Mouse (Mus musculus) limb, embryonic 13.5 days (tissue): Measurements from ENCODE around the gene Ripk1. TPM values are rescaled to one million over a fixed set of nuclear protein-coding genes. Genes with fewer than 3 reads are reported as not detected.
A peak's percentile ranks its signal among the peaks of the same experiment; 100 is the strongest.

Experiments
- ATAC-seq: fragments of 200-750 bp; cut with Nextera tagmentation; 2 replicates; pipeline ENCODE4 v1.8.0; 2017; ENCODE audit warnings: low read depth, moderate number of reproducible peaks, moderate TSS enrichment; ENCODE audit not compliant: low FRiP score
- H3K27ac ChIP-seq: fragments of 300-500 bp; sonication (generic); 2 replicates; pipeline ENCODE4 v1.5.1; 2015; ENCODE audit warnings: inconsistent platforms, mild to moderate bottlenecking, moderate library complexity
- H3K27me3 ChIP-seq: fragments of 300-500 bp; sonication (generic); 2 replicates; pipeline ENCODE4 v1.6.1; 2015; ENCODE audit warnings: mild to moderate bottlenecking, inconsistent platforms
- H3K36me3 ChIP-seq: fragments of 300-500 bp; sonication (generic); 2 replicates; pipeline ENCODE4 v1.6.1; 2015; ENCODE audit warnings: inconsistent platforms, mild to moderate bottlenecking, moderate library complexity
- H3K4me1 ChIP-seq: fragments of 300-500 bp; sonication (generic); 2 replicates; pipeline ENCODE4 v1.6.1; 2015; ENCODE audit warnings: inconsistent platforms
- H3K4me2 ChIP-seq: fragments of 300-500 bp; sonication (generic); replicated peaks from 2 replicates; pipeline ENCODE4 v1.6.1; 2015; ENCODE audit warnings: inconsistent platforms, mild to moderate bottlenecking, moderate library complexity
- H3K4me3 ChIP-seq: fragments of 300-500 bp; sonication (generic); 2 replicates; pipeline ENCODE4 v1.5.1; 2015; ENCODE audit warnings: moderate library complexity, mild to moderate bottlenecking, inconsistent platforms
- H3K9ac ChIP-seq: fragments of 300-500 bp; sonication (generic); 2 replicates; pipeline ENCODE4 v1.6.1; 2015; ENCODE audit warnings: mild to moderate bottlenecking, inconsistent platforms
- H3K9me3 ChIP-seq: fragments of 300-500 bp; sonication (generic); 2 replicates; pipeline ENCODE4 v1.6.1; 2016; ENCODE audit warnings: inconsistent platforms
- WGBS: fragments of 180-500 bp; shearing (Covaris S2); methylation state at CpG from one replicate; pipeline ENCODE4 v1.1.7; 2015; 5-methylcytosine and 5-hydroxymethylcytosine counted together
- polyA plus RNA-seq: library from polyadenylated mRNA; unstranded; fragments of >200 nt; fragmentation: Nextera tagmentation; extraction: Ambion mirVana; gene quantifications from 2 replicates; pipeline ENCODE4 v1.2.1, GENCODE M21; 2015

The Ripk1 gene
- polyA plus RNA-seq = 14.0 and 15.8 TPM in 2 replicates

GRCm38 (mm10) chr13:34002058-34003006 is at the start of gene Ripk1, which contains the start of gene Serpinb6a:
Gene Ripk1, plus strand, starts transcription at chr13:34002363.
Gene Serpinb6a, minus strand, starts transcription at chr13:34002794.
- Histone ChIP-seq H3K4me1 (peaks cover 18% of the 10 kb centered on the region), H3K9ac (peak within 1 kb of the TSS; percentile 92), H3K4me3 (peak within 1 kb of the TSS; percentile 89), H3K27ac (peak within 1 kb of the TSS; percentile 88), H3K4me2 (peak within 1 kb of the TSS; percentile 84), H3K36me3 (no peaks in the 10 kb centered on the region), H3K27me3 (no peaks in the 10 kb centered on the region), H3K9me3 (no peaks in the 10 kb centered on the region)
- peak; percentile 98 for ATAC-seq
- under 1% methylated on average over 92 of the region's 92 CpGs for WGBS

- Histone ChIP-seq H3K9me3 (no peaks in the 10 kb centered on the region), H3K4me2 (no peak overlapping the region), H3K27me3 (no peaks in the 10 kb centered on the region), H3K4me3 (no peak overlapping the region), H3K36me3 (no peaks in the 10 kb centered on the region), H3K27ac (no peak overlapping the region), H3K9ac (no peak overlapping the region), H3K4me1 (no peaks in the 10 kb centered on the region)
- no peak for ATAC-seq
- WGBS = 85% methylated on average over 2 of the region's 2 CpGs
These were observed 49.2 kb upstream of the Ripk1 start for GRCm38 (mm10) chr13:33952947-33953346.

GRCm38 (mm10) chr13:33956571-33957421 is 45.4 kb upstream of the Ripk1 start:
- H3K27me3 ChIP-seq = no peaks in the 10 kb centered on the region
- H3K9me3 ChIP-seq = no peaks in the 10 kb centered on the region
- no peaks in the 10 kb centered on the region for H3K36me3 ChIP-seq
- 43% methylated on average over 6 of the region's 6 CpGs for WGBS
- no peaks in the 10 kb centered on the region for H3K4me1 ChIP-seq
- no peak for ATAC-seq
- no peak overlapping the region for H3K4me2 ChIP-seq
- no peak overlapping the region for H3K9ac ChIP-seq
- no peak overlapping the region for H3K27ac ChIP-seq
- H3K4me3 ChIP-seq = no peak overlapping the region

DNA sequence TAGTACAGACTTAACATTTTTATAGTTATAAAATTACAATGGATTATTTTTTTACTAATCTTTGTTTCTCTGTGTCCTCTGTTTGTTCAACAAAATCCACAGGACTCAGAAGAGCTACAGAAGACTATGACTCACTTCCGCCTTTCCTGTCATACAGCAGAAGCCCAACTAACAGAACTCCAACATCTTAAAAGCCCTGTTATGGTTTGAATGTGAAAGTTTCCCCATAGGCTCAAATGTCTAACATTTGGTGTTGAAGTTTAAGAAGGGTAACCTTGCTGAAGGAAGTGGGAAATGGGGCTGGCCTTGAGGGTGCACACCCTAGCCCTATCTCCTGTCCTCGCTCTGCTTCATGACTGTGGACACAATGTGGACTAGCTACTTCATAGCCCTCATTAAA is 42.4 kb upstream of the Ripk1 start:
- H3K4me1 ChIP-seq = no peaks in the 10 kb centered on the region
- no peaks in the 10 kb centered on the region for H3K9me3 ChIP-seq
- WGBS = 86% methylated on average over 2 of the region's 2 CpGs
- H3K4me3 ChIP-seq = no peak overlapping the region
- no peak for ATAC-seq
- no peak overlapping the region for H3K27ac ChIP-seq
- H3K9ac ChIP-seq = no peak overlapping the region
- no peaks in the 10 kb centered on the region for H3K27me3 ChIP-seq
- H3K36me3 ChIP-seq = no peaks in the 10 kb centered on the region
- H3K4me2 ChIP-seq = no peak overlapping the region

DNA sequence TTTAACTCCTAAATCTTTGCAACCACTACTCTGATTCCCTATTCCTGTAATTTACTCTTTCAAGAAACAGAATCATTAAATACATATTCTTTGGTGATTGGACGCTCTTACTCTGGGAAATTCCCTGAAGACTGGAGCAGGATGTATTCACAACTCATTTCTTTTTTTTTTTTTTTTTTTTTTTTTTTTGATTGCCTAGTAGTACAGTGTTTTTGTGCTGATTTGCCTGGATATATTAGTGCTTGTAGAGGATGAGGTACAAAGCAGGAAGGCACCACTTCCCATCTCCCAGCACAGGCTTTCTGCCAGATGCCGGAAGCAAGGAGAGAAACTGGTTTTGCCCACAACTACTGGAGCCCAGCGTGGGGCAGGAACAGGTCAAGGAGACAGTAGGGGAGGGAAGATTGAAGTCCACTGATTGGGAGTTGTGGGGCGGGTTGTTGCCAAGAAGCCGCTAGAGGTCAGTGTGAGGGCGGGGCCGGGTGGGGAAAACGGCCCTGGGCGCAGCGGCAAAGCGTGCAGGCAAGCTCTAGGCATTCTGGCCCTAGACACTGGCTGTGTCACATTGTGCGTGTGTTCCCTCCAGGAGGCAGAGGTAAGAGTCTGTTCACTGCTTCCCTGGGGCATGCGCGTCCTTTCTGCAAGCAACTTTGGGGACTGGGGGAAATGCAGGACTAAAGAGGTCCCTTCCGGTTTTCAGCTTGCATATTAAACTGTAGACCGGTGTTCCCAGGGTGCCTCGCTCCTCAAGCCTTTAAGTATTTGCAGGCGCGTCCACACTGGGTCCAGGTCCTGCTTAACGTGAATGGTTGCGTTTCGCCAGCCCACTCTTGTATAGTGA is 37.7 kb upstream of the Ripk1 start, which contains the start of gene Nqo2:
Gene Nqo2, plus strand, starts transcription at position 482 of the 841 bp plus-strand sequence.
- ATAC-seq = peak; percentile 87
- WGBS = 3% methylated on average over 22 of the region's 22 CpGs
- Histone ChIP-seq H3K4me2 (peak within 1 kb of the TSS; percentile 68), H3K9me3 (no peaks in the 10 kb centered on the region), H3K36me3 (no peaks in the 10 kb centered on the region), H3K4me1 (peaks cover 10% of the 10 kb centered on the region), H3K9ac (peak within 1 kb of the TSS; percentile 70), H3K4me3 (peak within 1 kb of the TSS; percentile 52), H3K27ac (peak within 1 kb of the TSS; percentile 85), H3K27me3 (no peaks in the 10 kb centered on the region)

DNA sequence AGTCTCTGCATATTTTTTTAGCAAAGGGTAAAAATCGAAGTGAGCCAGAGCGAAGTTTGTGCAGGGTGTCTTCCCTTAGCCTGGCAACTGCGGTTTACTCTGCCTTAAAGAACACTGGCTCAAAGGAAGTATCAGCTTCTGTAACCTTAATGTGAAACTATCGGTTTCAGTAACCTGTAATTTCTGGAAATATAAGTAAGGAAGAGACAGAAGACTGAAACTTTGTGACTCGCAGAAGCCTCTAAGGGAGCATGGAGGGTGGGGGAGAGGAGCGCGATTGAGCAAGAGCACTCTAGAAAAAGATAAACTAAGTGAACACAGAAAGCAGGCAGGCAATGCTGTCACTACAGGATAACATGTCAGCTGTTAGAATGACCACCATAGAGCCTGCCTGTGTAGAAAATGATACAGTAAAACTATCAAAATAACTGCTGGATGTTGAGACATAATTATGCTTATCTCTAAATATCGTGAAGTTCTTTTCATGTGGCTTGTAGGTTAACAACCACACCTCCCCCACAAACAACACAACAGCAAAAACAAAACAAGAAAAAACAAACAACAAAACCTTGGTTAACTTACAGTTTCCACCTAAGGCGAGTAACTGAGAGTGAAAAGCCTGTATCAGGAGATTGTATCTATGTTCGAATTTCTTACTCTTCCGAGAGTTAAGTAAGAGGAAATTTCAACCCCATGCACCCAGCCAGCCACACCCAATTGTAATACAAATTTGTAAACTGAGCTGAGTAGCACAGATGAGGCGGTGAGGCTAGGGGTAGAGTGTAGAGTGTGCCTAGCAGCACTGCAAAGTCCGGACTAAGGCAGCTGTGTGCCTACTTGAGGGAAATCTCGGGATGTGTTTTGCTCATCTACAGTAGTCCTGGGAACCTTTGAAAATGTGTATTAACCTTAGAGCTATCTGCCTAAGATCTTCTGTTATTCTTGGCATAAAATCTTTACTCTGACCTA is 36.8 kb upstream of the Ripk1 start:
- Histone ChIP-seq H3K27ac (peak overlapping the region; percentile 85), H3K9me3 (no peaks in the 10 kb centered on the region), H3K27me3 (no peaks in the 10 kb centered on the region), H3K4me2 (peak overlapping the region; percentile 68), H3K4me1 (peaks cover 10% of the 10 kb centered on the region), H3K36me3 (peaks cover 2% of the 10 kb centered on the region; the same call in 1 of the 2 replicates), H3K9ac (peak overlapping the region; percentile 70), H3K4me3 (peak overlapping the region; percentile 52)
- WGBS = 23% methylated on average over 14 of the region's 14 CpGs
- ATAC-seq = peak; percentile 37; the same call in 1 of the 2 replicates

GRCm38 (mm10) chr13:33966025-33966412 is 36.1 kb upstream of the Ripk1 start:
- WGBS = 81% methylated on average over 4 of the region's 4 CpGs
- peaks cover 8% of the 10 kb centered on the region for H3K36me3 ChIP-seq
- no peak for ATAC-seq
- peak overlapping the region; percentile 70; the same call in 1 of the 2 replicates for H3K9ac ChIP-seq
- no peak overlapping the region; the same call in 1 of the 2 replicates for H3K4me2 ChIP-seq
- no peak overlapping the region for H3K4me3 ChIP-seq
- H3K9me3 ChIP-seq = no peaks in the 10 kb centered on the region
- no peak overlapping the region for H3K27ac ChIP-seq
- peaks cover 10% of the 10 kb centered on the region for H3K4me1 ChIP-seq
- no peaks in the 10 kb centered on the region for H3K27me3 ChIP-seq

DNA sequence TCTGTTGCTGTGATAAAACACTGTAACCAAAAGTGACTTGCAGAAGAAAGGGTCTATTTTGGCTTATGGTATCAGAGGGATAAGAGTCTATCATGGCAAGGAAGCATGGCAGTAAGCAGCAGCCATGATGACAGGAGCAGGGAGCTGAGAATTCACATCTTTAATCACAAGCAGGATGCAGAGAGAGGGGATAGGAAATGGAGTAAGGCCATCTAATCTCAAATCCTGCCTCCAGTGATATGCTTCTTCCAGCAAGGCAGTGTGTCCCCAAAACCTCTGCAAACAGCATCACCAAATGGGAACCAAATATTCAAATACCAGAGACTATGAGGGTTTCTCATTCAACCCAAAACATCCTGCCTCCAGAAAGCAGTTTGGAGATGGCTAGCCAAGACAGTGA is 35.6 kb upstream of the Ripk1 start:
- H3K9ac ChIP-seq = no peak overlapping the region
- no peak overlapping the region for H3K4me3 ChIP-seq
- no peak overlapping the region for H3K4me2 ChIP-seq
- no peaks in the 10 kb centered on the region for H3K27me3 ChIP-seq
- no peak for ATAC-seq
- H3K36me3 ChIP-seq = peaks cover 9% of the 10 kb centered on the region
- H3K4me1 ChIP-seq = peaks cover 10% of the 10 kb centered on the region
- no peaks in the 10 kb centered on the region for H3K9me3 ChIP-seq
- no peak overlapping the region for H3K27ac ChIP-seq

DNA sequence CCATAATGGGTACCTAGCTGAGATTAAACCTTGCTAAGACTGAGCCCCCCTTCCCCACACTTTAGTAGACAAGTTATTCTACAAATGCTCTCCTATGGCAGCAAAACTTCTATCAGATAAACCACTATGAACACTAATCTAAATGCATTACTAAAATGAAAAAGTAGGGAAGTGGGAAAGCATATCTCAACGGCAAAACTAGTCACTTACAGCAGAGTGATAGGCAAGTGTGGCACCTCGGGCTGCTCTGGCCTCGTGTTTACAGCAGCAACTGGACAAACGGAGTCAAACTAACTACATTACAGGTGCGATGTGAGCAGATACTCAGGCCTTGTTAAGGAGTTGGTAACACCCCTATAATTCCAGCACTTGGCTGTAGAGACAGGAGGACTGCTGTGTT is 12.5 kb upstream of the Ripk1 start:
- no peak overlapping the region for H3K27ac ChIP-seq
- H3K27me3 ChIP-seq = no peaks in the 10 kb centered on the region
- no peak overlapping the region for H3K4me3 ChIP-seq
- H3K9me3 ChIP-seq = no peaks in the 10 kb centered on the region
- 83% methylated on average over 5 of the region's 5 CpGs for WGBS
- H3K4me2 ChIP-seq = no peak overlapping the region
- no peak overlapping the region for H3K9ac ChIP-seq
- no peaks in the 10 kb centered on the region for H3K4me1 ChIP-seq
- H3K36me3 ChIP-seq = peaks cover 11% of the 10 kb centered on the region; the same call in 1 of the 2 replicates
- no peak for ATAC-seq

DNA sequence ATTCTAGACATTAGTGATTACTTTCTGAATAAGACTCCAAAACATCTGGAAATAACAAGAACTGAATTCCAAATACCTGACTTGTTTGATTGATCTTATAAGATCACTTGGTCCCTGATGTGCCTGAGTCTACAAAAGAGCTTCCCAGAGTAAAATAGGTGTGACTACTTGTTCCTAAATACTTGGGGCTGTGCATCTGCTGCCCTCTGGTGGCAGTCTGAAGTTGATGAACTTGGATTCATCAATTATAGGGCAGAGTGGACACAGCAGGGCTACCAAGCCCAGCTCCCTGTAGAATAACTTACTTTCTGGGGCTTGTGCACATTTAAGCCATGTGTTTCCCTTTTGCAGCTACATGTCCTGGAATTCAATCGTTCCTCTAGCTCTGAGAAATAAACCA is 7.0 kb upstream of the Ripk1 start:
- Histone ChIP-seq H3K27me3 (no peaks in the 10 kb centered on the region), H3K4me3 (no peak overlapping the region), H3K9me3 (no peaks in the 10 kb centered on the region), H3K4me1 (no peaks in the 10 kb centered on the region), H3K36me3 (no peaks in the 10 kb centered on the region), H3K9ac (no peak overlapping the region), H3K27ac (no peak overlapping the region), H3K4me2 (no peak overlapping the region)
- peak; percentile 28; the same call in 1 of the 2 replicates for ATAC-seq
- WGBS = 15% methylated on average over 1 of the region's 1 CpGs
